Mouse (Mus musculus) forebrain, embryonic 10.5 days (tissue): ENCODE data around the gene Nsun7. TPM values are rescaled to one million over a fixed set of nuclear protein-coding genes. Genes with fewer than 3 reads are reported as not detected.

ENCODE experiments used
- DNase-seq: peaks from one replicate; pipeline ENCODE4 v3.0.0-alpha.2; 2017; ENCODE audit warnings: low spot score; ENCODE audit errors: extremely low spot score
- H3K27ac ChIP-seq: fragments of 300-500 bp; sonication (generic); 2 replicates; pipeline ENCODE4 v1.5.1; 2016; ENCODE audit warnings: mild to moderate bottlenecking
- H3K27me3 ChIP-seq: fragments of 300-500 bp; sonication (generic); 2 replicates; pipeline ENCODE4 v1.6.1; 2016; ENCODE audit warnings: mild to moderate bottlenecking; ENCODE audit not compliant: poor library complexity, severe bottlenecking
- H3K36me3 ChIP-seq: fragments of 300-500 bp; sonication (generic); replicated peaks from 2 replicates; pipeline ENCODE4 v1.6.1; 2016; ENCODE audit warnings: mild to moderate bottlenecking, moderate library complexity
- H3K4me1 ChIP-seq: fragments of 300-500 bp; sonication (generic); 2 replicates; pipeline ENCODE4 v1.6.1; 2016
- H3K4me3 ChIP-seq: fragments of 300-500 bp; sonication (generic); 2 replicates; pipeline ENCODE4 v1.5.1; 2016; ENCODE audit warnings: mild to moderate bottlenecking, moderate library complexity
- H3K9me3 ChIP-seq: fragments of 300-500 bp; sonication (generic); 2 replicates; pipeline ENCODE4 v1.6.1; 2016; ENCODE audit warnings: mild to moderate bottlenecking, moderate library complexity
- WGBS: fragments of 180-500 bp; shearing (Covaris S2); methylation state at CpG from one replicate; pipeline ENCODE4 v1.1.7; 2016; 5-methylcytosine and 5-hydroxymethylcytosine counted together
- polyA plus RNA-seq: library from polyadenylated mRNA; unstranded; fragments of >200 nt; fragmentation: Nextera tagmentation; extraction: Ambion mirVana; gene quantifications from 2 replicates; pipeline ENCODE4 v1.2.1, GENCODE M21; 2016

Nsun7 gene
- polyA plus RNA-seq, 1 experiment from 2014 or later: 0.64 TPM

DNA sequence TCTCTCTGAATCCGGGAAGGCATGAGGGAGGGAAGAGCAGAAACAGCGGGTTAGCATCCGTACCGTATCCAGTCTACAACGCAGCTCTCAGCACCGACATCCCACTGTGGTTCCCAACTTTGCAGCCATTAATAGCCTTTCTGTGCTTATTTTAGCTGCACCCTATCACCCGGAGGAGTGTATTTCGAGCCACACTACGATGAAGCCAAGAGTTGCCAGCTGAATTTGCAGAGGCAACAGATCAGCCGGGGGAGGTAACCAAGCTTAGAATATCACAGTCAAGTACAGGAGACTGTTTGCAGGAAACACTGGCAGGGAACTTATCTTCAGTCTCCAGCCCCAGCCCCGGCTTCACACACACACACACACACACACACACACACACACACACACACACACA, 63.9 kb downstream of the Nsun7 start:
- Histone ChIP-seq H3K27me3 (no peaks in the 10 kb centered on the region), H3K9me3 (no peaks in the 10 kb centered on the region), H3K27ac (no peak overlapping the region), H3K4me1 (peaks cover 20% of the 10 kb centered on the region), H3K4me3 (no peak overlapping the region), H3K36me3 (no peaks in the 10 kb centered on the region)
- DNase-seq: no peak
- WGBS: 89% methylated on average over 10 of the region's 11 CpGs

DNA sequence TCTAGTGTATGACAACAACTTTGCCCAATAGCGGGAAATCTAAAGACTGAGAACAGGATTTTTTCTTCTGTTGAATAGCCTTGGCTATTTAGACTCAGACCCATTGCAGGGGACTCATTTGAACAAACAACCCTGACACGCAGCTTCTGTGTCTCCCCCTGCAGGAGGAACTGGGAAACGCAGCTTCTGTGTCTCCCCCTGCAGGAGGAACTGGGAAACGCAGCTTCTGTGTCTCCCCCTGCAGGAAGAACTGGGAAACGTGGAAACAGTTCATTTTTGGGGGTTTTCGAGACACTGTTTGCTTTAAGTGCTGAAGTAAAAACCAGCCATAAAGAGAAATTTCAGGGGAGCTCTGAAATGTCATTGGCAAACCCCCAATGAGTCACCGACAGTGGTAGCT, 66.7 kb downstream of the Nsun7 start:
- Histone ChIP-seq H3K36me3 (no peaks in the 10 kb centered on the region), H3K4me3 (no peak overlapping the region), H3K9me3 (no peaks in the 10 kb centered on the region), H3K27ac (no peak overlapping the region), H3K4me1 (peaks cover 9% of the 10 kb centered on the region), H3K27me3 (no peaks in the 10 kb centered on the region)
- WGBS: 80% methylated on average over 7 of the region's 7 CpGs
- no peak for DNase-seq

DNA sequence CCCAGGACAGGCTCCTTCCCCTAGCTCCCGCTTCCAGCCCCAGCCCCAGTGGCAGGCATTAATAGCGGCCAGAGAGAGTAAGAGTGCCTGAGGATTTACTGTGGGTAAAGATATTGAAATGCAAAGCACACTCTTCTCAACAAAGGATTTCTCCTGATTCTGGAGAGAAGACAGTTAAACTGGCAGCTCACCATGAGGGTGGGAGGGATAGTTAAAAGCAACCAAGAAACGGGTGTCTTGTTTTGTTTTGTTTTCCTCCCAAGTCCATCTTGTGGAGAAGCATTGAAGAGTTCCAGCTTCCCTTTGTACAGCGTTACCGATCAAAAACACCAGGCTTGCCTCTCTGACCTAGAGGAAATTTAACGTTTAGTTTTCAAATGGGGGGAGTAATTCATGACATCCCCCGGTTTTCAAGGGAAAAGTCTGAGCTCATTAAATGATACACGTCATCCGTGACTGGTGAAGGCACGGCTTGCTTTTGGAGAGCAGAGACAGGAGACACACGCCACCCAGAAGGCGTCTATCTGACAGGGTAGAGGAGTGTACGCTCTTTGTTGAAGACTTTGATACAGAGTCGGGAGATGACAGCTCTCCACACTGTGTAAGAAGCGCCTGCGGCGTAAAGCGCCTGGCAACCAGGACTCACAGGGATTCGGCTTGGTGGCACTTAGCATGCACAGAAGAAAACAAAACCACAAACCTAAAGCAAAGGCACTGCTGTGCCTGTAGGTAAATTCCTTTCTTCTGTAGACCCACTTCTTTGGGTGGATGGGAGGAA, 68.4 kb downstream of the Nsun7 start:
- H3K9me3 ChIP-seq: no peaks in the 10 kb centered on the region
- no peak for DNase-seq
- no peaks in the 10 kb centered on the region for H3K27me3 ChIP-seq
- H3K4me1 ChIP-seq: peaks cover 9% of the 10 kb centered on the region
- WGBS: 60% methylated on average over 19 of the region's 19 CpGs
- no peaks in the 10 kb centered on the region for H3K36me3 ChIP-seq
- H3K4me3 ChIP-seq: no peak overlapping the region
- no peak overlapping the region for H3K27ac ChIP-seq

DNA sequence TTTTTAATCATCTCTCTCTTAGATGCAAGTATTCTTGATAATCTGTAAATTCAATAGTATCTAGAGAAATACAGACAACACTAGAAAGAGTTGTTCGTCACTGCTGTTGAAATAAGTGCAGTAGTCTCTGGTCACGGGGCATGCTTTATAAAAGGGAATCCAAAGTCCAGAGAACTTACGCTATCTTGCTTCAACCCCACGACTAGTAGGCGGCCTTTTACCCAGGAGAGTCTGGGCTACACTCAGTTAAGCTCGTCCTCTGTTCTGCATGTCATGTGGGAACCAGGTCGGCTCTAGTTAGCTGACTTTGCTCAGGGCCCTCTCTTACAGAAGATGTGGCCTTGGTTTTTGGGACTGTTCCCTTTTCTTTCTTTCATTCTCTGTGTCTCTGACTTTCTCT, 69.1 kb downstream of the Nsun7 start:
- Histone ChIP-seq H3K9me3 (no peaks in the 10 kb centered on the region), H3K4me3 (no peak overlapping the region), H3K4me1 (peaks cover 9% of the 10 kb centered on the region), H3K36me3 (no peaks in the 10 kb centered on the region), H3K27ac (no peak overlapping the region), H3K27me3 (no peaks in the 10 kb centered on the region)
- DNase-seq: no peak
- WGBS: 83% methylated on average over 7 of the region's 7 CpGs

DNA sequence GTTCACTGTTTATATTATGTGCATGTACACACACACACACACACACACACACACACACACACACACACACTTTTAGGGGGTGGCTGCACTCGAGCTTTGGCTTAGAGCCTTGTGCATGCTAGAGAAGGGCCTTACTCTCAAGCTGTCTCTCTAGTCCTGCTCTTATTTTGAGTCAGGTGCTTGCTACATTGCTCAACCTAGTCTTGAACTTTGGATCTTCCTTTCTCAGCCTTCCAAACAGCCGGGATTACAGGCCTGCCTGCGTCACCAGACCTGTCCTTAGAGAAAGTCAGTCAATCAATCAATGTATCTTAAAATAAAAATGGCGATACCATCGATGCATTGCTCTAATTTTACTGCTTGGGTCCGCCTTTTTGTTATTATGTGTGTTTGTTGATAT, 71.1 kb downstream of the Nsun7 start:
- no peak overlapping the region for H3K4me3 ChIP-seq
- no peak overlapping the region for H3K27ac ChIP-seq
- 93% methylated on average over 6 of the region's 6 CpGs for WGBS
- DNase-seq: no peak
- H3K27me3 ChIP-seq: peaks cover 5% of the 10 kb centered on the region; the same call in 1 of the 2 replicates
- peaks cover 9% of the 10 kb centered on the region for H3K4me1 ChIP-seq
- no peaks in the 10 kb centered on the region for H3K36me3 ChIP-seq
- no peaks in the 10 kb centered on the region for H3K9me3 ChIP-seq

DNA sequence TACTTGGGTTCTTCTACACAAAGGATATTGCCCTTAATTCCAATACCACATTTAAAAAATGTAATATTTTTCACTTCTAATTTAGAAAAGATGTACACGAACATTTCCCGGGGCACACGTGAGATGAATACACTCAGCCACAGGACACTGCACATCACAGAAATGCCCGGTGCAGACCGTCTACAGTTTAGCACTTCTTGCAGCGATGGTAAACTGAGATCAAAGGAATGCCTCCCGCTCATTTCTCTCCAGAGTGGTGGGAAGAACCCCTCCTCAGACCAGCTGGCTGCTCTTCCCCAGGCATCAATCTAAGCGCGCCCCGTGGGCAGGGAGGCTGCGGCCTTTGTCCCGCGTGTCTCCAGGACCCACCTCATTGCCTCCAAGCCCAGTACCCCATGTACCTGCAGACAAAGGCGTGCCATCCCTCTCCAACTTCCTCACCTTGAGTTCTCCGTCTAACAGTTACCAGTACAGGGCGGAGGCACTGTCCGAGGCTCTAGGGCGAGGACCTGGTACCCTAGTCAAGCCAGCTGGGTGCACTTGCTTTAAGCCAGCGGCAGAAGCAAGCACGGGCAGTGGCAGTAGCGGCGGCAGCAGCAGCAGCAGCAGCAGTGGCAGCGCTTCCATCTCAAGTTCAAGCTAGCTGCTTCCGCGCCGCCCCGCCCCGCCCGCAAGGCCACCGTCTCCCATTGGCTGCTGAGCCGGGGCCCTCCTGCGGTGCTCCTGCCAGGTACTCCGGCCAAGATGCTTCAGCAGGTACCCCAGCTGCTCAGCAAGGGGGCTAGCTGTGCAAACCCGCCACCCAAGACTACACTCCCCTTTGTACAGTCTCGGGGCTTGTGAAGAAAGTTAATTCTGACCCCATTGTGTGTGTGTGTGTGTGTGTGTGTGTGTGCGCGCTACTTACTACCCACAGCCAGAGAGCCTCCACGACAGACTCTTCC, 77.6 kb downstream of the Nsun7 start:
- 7% methylated on average over 38 of the region's 38 CpGs for WGBS
- peak overlapping the region; percentile 83 for H3K27ac ChIP-seq

DNA sequence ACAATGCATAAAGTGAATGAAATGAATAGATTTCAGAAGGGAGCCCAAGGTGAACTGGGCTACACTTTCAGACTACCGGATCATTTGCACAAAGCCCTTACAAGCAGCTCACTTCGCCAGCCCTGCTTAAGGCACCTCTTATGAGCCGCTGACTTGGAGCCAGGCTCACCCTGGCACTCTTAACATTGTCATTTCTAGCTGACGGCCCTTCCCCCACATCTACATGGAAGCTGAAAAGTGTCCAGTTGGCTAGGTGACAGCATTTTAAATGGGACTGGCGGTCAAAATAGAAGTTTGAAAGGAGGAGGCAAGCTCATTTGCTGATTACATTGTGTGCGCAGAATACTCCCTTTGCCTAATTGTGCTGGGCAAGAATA, 78.3 kb downstream of the Nsun7 start:
- 24% methylated on average over 6 of the region's 6 CpGs for WGBS
- H3K9me3 ChIP-seq: no peaks in the 10 kb centered on the region
- H3K4me3 ChIP-seq: peak overlapping the region; percentile 63
- H3K36me3 ChIP-seq: no peaks in the 10 kb centered on the region
- H3K4me1 ChIP-seq: peaks cover 42% of the 10 kb centered on the region
- peaks cover 39% of the 10 kb centered on the region for H3K27me3 ChIP-seq
- H3K27ac ChIP-seq: peak overlapping the region; percentile 83
- no peak for DNase-seq

More for the DNA sequence above, 77.6 kb downstream of the Nsun7 start:
- peaks cover 39% of the 10 kb centered on the region for H3K27me3 ChIP-seq
- peaks cover 41% of the 10 kb centered on the region for H3K4me1 ChIP-seq
- DNase-seq: peak; percentile 75
- peak overlapping the region; percentile 63 for H3K4me3 ChIP-seq
- H3K9me3 ChIP-seq: no peaks in the 10 kb centered on the region
- H3K36me3 ChIP-seq: no peaks in the 10 kb centered on the region

DNA sequence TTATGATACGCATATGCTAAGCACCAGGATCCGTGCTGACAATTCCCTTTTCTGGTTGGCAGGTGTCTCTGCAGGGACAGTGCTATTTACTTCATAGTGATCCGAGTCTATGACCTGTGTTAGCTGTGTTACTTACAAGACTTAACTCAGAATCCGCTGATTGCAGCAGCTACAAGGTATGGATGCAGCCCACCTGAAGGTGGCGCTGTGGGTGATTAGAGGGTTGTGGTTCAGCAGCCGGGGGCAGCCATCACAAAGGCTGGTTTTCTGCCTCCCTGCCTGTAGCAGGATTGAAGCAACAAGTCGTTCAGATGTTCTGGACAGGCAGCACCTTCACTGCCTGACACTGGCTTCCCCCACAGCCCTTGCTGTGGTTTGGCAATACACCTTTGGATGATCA, 78.9 kb downstream of the Nsun7 start:
- Histone ChIP-seq H3K4me3 (no peak overlapping the region), H3K27me3 (peaks cover 39% of the 10 kb centered on the region), H3K9me3 (no peaks in the 10 kb centered on the region), H3K36me3 (no peaks in the 10 kb centered on the region), H3K4me1 (peaks cover 42% of the 10 kb centered on the region), H3K27ac (no peak overlapping the region)
- WGBS: 27% methylated on average over 7 of the region's 7 CpGs
- DNase-seq: peak; percentile 56

DNA sequence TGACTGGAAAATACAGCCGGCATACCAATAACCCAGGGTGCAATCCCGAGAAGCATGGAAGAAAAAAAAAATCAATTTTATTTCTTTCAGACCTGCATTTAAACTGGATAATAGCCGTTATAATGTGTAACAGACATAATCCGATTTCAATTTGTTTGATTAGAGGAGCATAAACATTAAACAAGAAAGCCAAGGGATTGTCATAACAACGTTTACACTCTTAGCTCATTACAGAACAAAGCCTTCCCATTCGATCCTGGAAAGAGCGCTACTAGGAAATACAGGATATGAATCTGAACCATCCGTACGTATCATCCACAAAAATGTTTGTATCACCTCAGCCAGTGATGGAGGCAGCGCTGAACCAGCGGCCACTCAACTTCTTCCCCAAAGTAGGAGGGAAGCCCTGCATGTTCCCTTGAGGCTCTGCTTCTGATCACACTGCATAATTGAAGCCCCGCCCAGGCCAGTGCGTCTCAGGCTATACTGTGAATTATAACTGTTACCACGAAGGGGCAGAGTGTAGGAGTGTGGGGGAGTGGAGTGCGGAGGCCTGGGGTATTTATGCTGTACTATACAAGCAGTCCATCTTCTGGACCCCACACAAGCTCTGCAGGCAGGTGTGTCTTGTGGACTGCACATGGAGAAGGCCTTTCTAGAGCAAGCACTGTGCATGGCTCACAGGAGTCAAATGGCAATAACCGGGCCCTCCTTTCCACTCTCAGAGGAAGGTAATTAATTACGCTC, 80.8 kb downstream of the Nsun7 start:
- Histone ChIP-seq H3K27ac (no peak overlapping the region), H3K9me3 (no peaks in the 10 kb centered on the region), H3K4me3 (no peak overlapping the region), H3K36me3 (no peaks in the 10 kb centered on the region), H3K27me3 (peaks cover 37% of the 10 kb centered on the region), H3K4me1 (peaks cover 48% of the 10 kb centered on the region)
- WGBS: 86% methylated on average over 17 of the region's 17 CpGs
- no peak for DNase-seq

DNA sequence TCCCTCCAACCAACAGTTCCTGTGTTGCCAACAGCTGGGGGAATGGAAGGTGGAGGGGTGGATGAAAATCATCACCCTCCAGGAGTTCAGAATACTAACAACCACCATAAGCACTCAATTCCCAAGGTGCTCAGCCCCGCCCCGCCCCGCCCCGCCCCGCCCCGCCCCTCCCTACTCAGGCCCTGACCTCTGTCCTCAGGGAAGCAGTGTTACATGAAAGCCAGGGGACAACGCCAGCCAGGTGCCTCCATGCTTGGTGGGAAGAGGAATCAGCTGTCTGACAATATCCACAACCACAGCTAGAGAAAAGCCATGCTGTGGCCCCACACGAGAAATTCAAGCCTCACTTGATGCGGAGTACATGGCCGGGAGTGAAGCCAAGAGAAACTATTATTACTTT, 82.2 kb downstream of the Nsun7 start:
- Histone ChIP-seq H3K4me3 (no peak overlapping the region), H3K4me1 (peaks cover 48% of the 10 kb centered on the region), H3K27me3 (peaks cover 24% of the 10 kb centered on the region), H3K27ac (no peak overlapping the region), H3K36me3 (no peaks in the 10 kb centered on the region), H3K9me3 (no peaks in the 10 kb centered on the region)
- DNase-seq: no peak
- 48% methylated on average over 10 of the region's 10 CpGs for WGBS

DNA sequence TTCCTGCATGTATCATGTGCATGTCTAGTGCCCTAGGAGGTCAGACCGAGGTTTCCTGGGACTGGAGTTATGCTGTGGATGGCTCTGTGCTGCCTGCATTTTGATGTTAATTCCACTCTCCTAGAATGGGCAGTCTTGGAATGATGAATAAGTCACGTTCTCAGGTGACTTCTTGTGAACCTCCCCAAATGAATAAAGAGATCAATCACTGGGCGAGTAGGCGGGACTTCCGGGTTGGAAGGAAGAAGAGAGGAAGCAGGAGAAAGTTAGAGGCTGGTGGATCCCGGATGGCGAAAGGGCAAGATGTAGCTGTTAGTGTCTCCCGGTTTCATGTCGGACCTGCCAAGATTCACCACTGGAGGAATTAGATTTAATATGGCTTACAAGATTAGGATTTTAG, 82.6 kb downstream of the Nsun7 start:
- DNase-seq: no peak
- peaks cover 44% of the 10 kb centered on the region for H3K4me1 ChIP-seq
- peaks cover 20% of the 10 kb centered on the region for H3K27me3 ChIP-seq
- 74% methylated on average over 9 of the region's 9 CpGs for WGBS
- no peaks in the 10 kb centered on the region for H3K9me3 ChIP-seq
- H3K27ac ChIP-seq: no peak overlapping the region
- no peaks in the 10 kb centered on the region for H3K36me3 ChIP-seq
- no peak overlapping the region for H3K4me3 ChIP-seq

DNA sequence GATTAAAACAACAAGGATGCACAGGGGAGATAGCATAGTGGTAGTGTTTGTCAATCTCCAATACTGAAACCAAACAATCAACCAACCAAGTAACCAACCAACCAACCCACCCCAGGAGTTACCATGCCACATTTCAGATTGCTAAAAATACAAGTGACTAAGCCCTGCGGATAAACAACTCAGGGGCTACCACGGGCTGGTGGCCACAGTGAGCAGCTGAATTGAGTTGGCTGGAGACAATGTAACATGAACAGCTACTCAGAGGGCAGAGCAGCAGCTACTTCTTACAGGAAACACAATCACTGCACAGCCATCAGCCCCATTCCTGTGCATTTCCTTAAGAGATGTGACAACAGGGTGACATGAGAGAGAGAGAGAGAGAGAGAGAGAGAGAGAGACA, 84.5 kb downstream of the Nsun7 start:
- no peaks in the 10 kb centered on the region for H3K9me3 ChIP-seq
- H3K27ac ChIP-seq: no peak overlapping the region
- no peak overlapping the region for H3K4me3 ChIP-seq
- no peak for DNase-seq
- H3K27me3 ChIP-seq: peaks cover 1% of the 10 kb centered on the region; the same call in 1 of the 2 replicates
- no peaks in the 10 kb centered on the region for H3K36me3 ChIP-seq
- peaks cover 37% of the 10 kb centered on the region for H3K4me1 ChIP-seq
- 74% methylated on average over 2 of the region's 2 CpGs for WGBS
